Mouse (Mus musculus) lung, postnatal 0 days (tissue): Measurements from ENCODE around the gene Ei24. TPM values are rescaled to one million over a fixed set of nuclear protein-coding genes. Genes with fewer than 3 reads are reported as not detected.

Experiments used
- ATAC-seq: fragments of 200-750 bp; cut with Nextera tagmentation; 2 replicates; pipeline ENCODE4 v1.8.0; 2017; ENCODE audit warnings: moderate library complexity
- DNase-seq: peaks from one replicate; pipeline ENCODE4 v3.0.0-alpha.2; 2016; ENCODE audit warnings: low spot score
- H3K27ac ChIP-seq: fragments of 300-500 bp; sonication (generic); 2 replicates; pipeline ENCODE4 v1.5.1; 2014; ENCODE audit warnings: antibody characterized with exemption, mild to moderate bottlenecking, low read length, mixed read lengths
- H3K27me3 ChIP-seq: fragments of 300-500 bp; sonication (generic); replicated peaks from 2 replicates; pipeline ENCODE4 v1.6.1; 2014; ENCODE audit warnings: low read length, mixed read lengths; ENCODE audit not compliant: insufficient read depth
- H3K36me3 ChIP-seq: fragments of 300-500 bp; sonication (generic); 2 replicates; pipeline ENCODE4 v1.6.1; 2014; ENCODE audit warnings: low read length, mixed read lengths; ENCODE audit not compliant: insufficient read depth
- H3K4me1 ChIP-seq: fragments of 300-500 bp; sonication (generic); 2 replicates; pipeline ENCODE4 v1.6.1; 2014; ENCODE audit warnings: antibody characterized with exemption, low read depth, low read length, mixed read lengths; ENCODE audit not compliant: insufficient read depth
- H3K4me2 ChIP-seq: fragments of 300-500 bp; sonication (generic); replicated peaks from 2 replicates; pipeline ENCODE4 v1.6.1; 2014; ENCODE audit warnings: low read depth, mild to moderate bottlenecking, low read length, moderate library complexity, mixed read lengths
- H3K4me3 ChIP-seq: fragments of 300-500 bp; sonication (generic); 2 replicates; pipeline ENCODE4 v1.5.1; 2014; ENCODE audit warnings: low read depth, low read length
- H3K9ac ChIP-seq: fragments of 300-500 bp; sonication (generic); replicated peaks from 2 replicates; pipeline ENCODE4 v1.6.1; 2014; ENCODE audit warnings: low read depth, mild to moderate bottlenecking
- H3K9me3 ChIP-seq: fragments of 300-500 bp; sonication (generic); 2 replicates; pipeline ENCODE4 v1.6.1; 2016; ENCODE audit warnings: low read length, mixed read lengths
- CTCF ChIP-seq: IDR thresholded peaks from 2 replicates; pipeline ENCODE4 v1.5.1; 2016; ENCODE audit warnings: antibody characterized with exemption, mild to moderate bottlenecking
- EP300 ChIP-seq: IDR thresholded peaks from 2 replicates; pipeline ENCODE4 v1.6.1; 2016; ENCODE audit warnings: antibody characterized with exemption, mild to moderate bottlenecking, control low read depth
- WGBS: fragments of 180-500 bp; shearing (Covaris S2); extraction: QIAGEN DNeasy Blood & Tissue Kit; methylation state at CpG from one replicate; pipeline ENCODE4 v1.1.7; 2014; 5-methylcytosine and 5-hydroxymethylcytosine counted together
- polyA plus RNA-seq: library from polyadenylated mRNA; unstranded; fragments of >200 nt; fragmentation: Nextera tagmentation; extraction: Ambion mirVana; gene quantifications from 2 replicates; pipeline ENCODE4 v1.2.1, GENCODE M21; 2015

The Ei24 gene
- polyA plus RNA-seq, 1 experiment from 2014 or later = 78.8 TPM

DNA sequence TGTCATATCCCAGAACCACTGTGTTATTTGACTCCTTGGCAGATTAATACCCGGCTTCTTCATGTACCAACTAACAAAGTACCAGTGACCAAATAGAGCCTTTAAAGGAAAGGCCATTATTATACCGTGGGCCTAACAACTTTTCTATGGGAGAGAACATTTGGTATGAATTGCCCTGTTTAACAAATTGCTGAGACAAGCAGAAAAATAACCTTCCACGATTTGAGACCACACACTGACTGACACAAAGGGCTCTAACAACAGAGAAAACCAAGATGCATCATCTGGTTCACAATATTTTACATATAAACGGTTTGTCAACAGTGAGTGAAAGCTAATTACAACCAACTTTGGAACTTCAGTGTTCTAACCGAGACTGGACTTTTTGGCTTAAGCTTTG, 969 bp downstream of the Ei24 start:
- H3K36me3 ChIP-seq = peaks cover 3% of the 10 kb centered on the region; the same call in 1 of the 2 replicates
- ATAC-seq = no peak
- no peaks in the 10 kb centered on the region for H3K27me3 ChIP-seq
- no peaks in the 10 kb centered on the region for H3K9me3 ChIP-seq
- peak overlapping the region; percentile 92; the same call in 1 of the 2 replicates for H3K9ac ChIP-seq
- TF ChIP-seq CTCF = no peak
- no peak for TF ChIP-seq EP300
- H3K27ac ChIP-seq = no peak overlapping the region
- DNase-seq = no peak
- peak overlapping the region; percentile 93 for H3K4me3 ChIP-seq
- peaks cover 4% of the 10 kb centered on the region; the same call in 1 of the 2 replicates for H3K4me1 ChIP-seq
- H3K4me2 ChIP-seq = peak overlapping the region; percentile 80
- 14% methylated on average over 5 of the region's 5 CpGs for WGBS

DNA sequence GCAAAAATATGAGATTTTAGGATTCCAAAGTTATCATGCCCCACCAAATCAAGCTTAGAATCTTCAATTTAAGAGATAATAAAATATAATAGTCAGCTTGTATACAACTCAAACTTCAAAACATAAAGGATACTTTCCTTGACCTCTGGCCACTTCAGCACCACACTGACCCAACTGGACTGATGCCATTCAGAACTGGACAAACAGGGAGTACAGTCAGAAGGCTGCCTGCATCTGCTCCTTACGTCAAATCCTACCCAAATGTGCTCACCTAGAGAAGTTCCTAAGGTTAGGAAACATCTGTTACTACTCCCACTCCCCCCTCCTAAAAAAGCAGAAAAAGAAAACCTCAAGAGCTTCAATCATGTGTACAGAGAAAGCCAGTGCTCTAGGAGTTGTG, 1.6 kb downstream of the Ei24 start:
- ATAC-seq = no peak
- no peak for DNase-seq
- Histone ChIP-seq H3K27me3 (no peaks in the 10 kb centered on the region), H3K4me2 (no peak overlapping the region), H3K4me3 (no peak overlapping the region), H3K36me3 (peaks cover 3% of the 10 kb centered on the region; the same call in 1 of the 2 replicates), H3K9me3 (no peaks in the 10 kb centered on the region), H3K9ac (no peak overlapping the region), H3K4me1 (peaks cover 4% of the 10 kb centered on the region; the same call in 1 of the 2 replicates), H3K27ac (no peak overlapping the region)
- 67% methylated on average over 1 of the region's 1 CpGs for WGBS
- TF ChIP-seq EP300 (no peak), CTCF (no peak)

DNA sequence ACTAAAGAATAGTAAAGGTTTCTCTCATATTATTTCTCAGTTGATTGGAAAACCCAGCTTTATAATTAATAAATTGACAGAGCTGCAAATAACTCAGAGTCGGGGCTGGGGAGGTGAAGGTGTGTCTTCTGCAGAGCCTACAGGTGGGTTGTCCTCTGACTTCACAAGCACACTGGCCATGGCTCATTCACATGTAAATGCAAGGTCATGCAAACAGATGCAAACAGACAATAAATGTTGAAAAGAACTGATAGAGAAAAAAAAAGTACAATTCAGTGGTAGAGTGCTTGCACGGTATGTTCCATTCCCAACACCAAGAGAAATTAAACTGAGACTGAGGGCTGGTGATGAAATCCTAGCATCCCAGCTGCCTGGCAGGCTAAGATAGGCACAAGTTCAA, 2.7 kb downstream of the Ei24 start:
- no peak overlapping the region for H3K4me2 ChIP-seq
- H3K9me3 ChIP-seq = no peaks in the 10 kb centered on the region
- H3K27me3 ChIP-seq = no peaks in the 10 kb centered on the region
- DNase-seq (no peak), ATAC-seq (no peak)
- TF ChIP-seq EP300 (no peak), CTCF (no peak)
- H3K4me3 ChIP-seq = no peak overlapping the region
- H3K4me1 ChIP-seq = peaks cover 4% of the 10 kb centered on the region; the same call in 1 of the 2 replicates
- peaks cover 5% of the 10 kb centered on the region; the same call in 1 of the 2 replicates for H3K36me3 ChIP-seq
- 84% methylated on average over 2 of the region's 2 CpGs for WGBS
- H3K27ac ChIP-seq = no peak overlapping the region
- H3K9ac ChIP-seq = no peak overlapping the region

DNA sequence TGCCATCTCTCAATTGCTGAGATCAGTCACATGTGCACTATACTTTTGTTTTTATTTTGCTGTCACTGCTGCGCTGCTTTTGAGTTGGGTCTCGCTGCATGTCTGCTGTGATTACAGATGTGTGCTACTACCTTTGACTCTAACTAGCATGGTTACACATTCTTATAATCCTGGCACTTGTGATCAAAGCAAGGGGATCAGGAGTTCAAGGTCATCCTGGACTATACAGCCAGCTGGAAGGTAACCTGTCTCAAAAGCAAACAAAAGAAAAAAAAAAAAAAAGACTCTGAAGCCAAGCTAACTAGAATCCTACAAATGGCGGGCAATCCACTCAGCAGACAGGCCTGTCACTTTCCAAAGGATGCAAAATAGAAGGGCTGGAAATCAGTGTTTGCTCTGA, 5.0 kb downstream of the Ei24 start:
- Histone ChIP-seq H3K27me3 (no peaks in the 10 kb centered on the region), H3K4me3 (no peak overlapping the region)
- WGBS = 84% methylated on average over 3 of the region's 3 CpGs

DNA sequence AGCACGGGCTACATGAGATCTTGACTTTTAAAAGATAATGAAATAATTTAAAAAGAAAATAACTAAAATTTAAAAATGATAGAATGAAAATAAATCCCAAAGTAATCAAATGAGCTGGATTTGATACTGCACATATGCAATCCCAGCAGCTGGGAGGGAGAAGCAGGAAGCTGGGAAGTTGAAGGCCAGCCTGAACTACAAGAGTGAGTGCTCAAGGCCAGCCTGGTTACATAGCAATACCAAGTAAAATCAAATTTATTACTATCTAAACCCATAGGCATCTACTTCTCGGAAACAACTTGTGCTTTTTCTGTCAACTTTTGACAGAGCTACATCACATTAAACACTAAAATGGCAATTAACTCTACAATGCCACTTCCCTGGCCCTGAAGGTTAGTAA, 13.3 kb downstream of the Ei24 start:
- ATAC-seq = no peak

More for the DNA sequence above, 5.0 kb downstream of the Ei24 start:
- no peak overlapping the region for H3K4me2 ChIP-seq
- H3K9me3 ChIP-seq = no peaks in the 10 kb centered on the region
- ATAC-seq (no peak), DNase-seq (no peak)
- peaks cover 4% of the 10 kb centered on the region; the same call in 1 of the 2 replicates for H3K4me1 ChIP-seq
- H3K36me3 ChIP-seq = peaks cover 14% of the 10 kb centered on the region; the same call in 1 of the 2 replicates
- TF ChIP-seq EP300 = no peak
- TF ChIP-seq CTCF = no peak
- H3K9ac ChIP-seq = no peak overlapping the region
- H3K27ac ChIP-seq = no peak overlapping the region

DNA sequence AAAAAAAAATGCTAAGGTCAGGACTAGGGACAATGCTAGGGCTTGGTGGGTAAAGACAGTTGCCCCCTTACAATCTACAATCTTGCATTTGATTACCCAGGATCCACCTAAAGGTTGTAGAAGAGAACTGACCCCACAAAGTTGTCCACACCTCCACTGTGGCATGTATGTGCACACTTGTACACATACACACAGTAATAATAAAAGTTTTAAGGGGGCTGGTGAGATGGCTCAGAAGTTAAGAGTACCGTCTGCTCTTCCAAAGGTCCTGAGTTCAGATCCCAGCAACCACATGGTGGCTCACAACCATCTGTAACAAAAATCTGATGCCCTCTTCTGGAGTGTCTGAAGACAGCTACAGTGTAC, 28.2 kb downstream of the Ei24 start:
- Histone ChIP-seq H3K4me3 (no peak overlapping the region), H3K4me1 (peaks cover 8% of the 10 kb centered on the region; the same call in 1 of the 2 replicates), H3K4me2 (no peak overlapping the region), H3K27ac (no peak overlapping the region), H3K36me3 (no peaks in the 10 kb centered on the region), H3K9me3 (no peaks in the 10 kb centered on the region), H3K27me3 (no peaks in the 10 kb centered on the region), H3K9ac (no peak overlapping the region)
- WGBS = 94% methylated on average over 1 of the region's 1 CpGs
- ATAC-seq = no peak
- TF ChIP-seq EP300 = no peak
- TF ChIP-seq CTCF = no peak
- no peak for DNase-seq

More for the DNA sequence above, 13.3 kb downstream of the Ei24 start:
- H3K4me3 ChIP-seq = no peak overlapping the region
- TF ChIP-seq CTCF = no peak
- TF ChIP-seq EP300 = no peak
- DNase-seq = no peak
- H3K27me3 ChIP-seq = no peaks in the 10 kb centered on the region
- no peak overlapping the region for H3K4me2 ChIP-seq
- H3K36me3 ChIP-seq = peaks cover 47% of the 10 kb centered on the region
- no peaks in the 10 kb centered on the region for H3K9me3 ChIP-seq
- no peaks in the 10 kb centered on the region for H3K4me1 ChIP-seq
- H3K9ac ChIP-seq = no peak overlapping the region
- no peak overlapping the region for H3K27ac ChIP-seq
- WGBS = 81% methylated on average over 2 of the region's 2 CpGs
